Mouse (Mus musculus): ENCODE measurements around the gene Tusc2. TPM values are rescaled to one million over a fixed set of nuclear protein-coding genes. Genes with fewer than 3 reads are reported as not detected.

The Tusc2 gene
- polyA plus RNA-seq, 1 experiment: 32.5 TPM

DNA sequence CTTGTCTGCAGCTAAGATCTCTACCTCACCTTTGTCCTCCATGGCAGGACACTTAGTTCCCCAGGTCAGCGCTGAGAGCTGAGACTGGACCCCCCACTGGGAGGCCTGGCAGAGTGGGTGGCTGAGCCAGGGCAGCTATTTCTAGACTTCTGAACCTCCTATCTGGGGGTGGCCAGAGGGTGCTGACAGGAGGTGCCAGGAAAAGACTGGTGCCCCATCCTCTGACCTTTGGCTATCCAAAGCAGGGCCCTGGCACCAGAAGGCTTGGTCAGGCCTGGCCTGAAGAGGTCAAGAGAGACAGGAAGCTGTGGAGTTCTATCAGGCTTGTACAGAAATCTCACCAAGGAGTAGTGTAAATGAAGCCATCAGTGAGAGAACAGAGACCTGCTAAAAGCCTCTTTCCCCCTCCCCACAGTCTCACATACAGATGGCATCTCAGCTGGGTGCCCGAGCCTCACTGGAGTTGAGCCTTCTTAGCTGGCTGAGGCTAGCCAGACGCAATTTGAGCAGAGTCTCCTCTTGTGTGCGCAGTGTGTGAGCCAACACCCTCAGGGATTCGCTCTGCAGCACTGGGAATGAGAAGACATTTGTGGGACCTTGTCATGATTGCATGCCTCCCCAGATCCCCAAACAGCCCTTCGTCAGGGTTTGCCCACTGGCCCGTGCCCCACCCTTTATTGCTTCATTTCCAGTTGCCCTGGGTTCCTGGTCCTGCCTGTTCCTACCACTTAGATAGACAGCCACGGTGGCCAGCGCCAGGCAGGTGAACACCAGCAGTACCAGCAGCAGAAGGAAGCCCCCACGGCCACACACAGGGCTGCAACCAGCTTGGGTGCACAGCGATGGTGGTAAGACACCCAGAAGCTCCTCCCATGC is 30.3 kb downstream of the Tusc2 start:
- Histone ChIP-seq H3K27ac (ENCODE audit: insufficient read depth, low read length) (peak overlapping the region; percentile 9; the same call in 1 of the 2 replicates), H3K4me3 (ENCODE audit: extremely low read depth, insufficient read depth, insufficient read length) (no peak overlapping the region), H3K4me1 (ENCODE audit: control insufficient read depth, insufficient read depth, insufficient read length) (no peaks in the 10 kb centered on the region; the same call in 1 of the 2 replicates), H3K36me3 (ENCODE audit: control insufficient read depth, insufficient read depth, low read length) (peaks cover 27% of the 10 kb centered on the region), H3K27me3 (ENCODE audit: control insufficient read depth, insufficient read depth, low read length) (no peaks in the 10 kb centered on the region)
- no peak for DNase-seq (ENCODE audit: low read depth in 1 of 2, low spot score in 2 of 2)
- TF ChIP-seq CTCF (IDR thresholded peaks at IDR 0.05; ENCODE audit: extremely low read depth, insufficient read depth, insufficient read length, insufficient replicate concordance): no peak
- WGBS: 88% methylated on average over 11 of the region's 11 CpGs

DNA sequence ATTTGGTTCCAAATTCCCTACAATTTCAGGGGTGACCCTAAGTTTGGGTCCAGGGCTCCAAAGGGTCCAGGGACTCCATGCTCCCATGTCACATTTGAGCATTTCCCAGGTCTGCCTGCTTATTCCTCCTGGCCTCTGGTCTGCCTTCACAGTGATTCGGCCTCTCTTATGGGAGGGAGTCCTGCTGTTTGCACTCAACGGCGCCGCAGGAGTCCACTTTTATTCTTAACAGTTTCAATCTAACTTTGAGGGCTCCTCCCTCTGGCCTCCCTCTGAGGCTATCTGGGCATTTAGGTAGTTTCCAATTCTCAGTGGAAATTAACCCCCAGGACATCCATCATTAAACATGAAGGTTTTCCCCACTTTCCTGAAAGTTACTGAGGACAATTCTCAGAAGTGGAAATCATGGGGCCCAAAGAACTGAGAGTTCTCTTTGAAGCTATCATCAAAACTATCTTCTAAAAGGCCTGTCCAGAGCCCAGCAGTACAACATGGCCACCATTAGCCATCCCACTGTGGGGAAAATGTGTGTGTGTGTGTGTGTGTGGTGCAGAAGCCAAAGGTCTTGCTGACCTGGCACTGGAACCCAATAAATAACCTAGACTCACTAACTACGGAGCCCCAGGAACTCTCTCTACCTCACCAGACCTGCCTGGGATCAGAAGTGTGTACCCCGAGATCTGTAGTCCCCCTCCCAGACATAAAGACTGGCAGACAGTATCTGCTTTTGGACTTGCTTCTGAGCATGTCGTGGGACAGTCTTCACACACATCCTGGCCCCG is 31.4 kb downstream of the Tusc2 start:
- 91% methylated on average over 8 of the region's 8 CpGs for WGBS
- Histone ChIP-seq H3K27me3 (ENCODE audit: control insufficient read depth, insufficient read depth, low read length) (no peaks in the 10 kb centered on the region), H3K4me1 (ENCODE audit: control insufficient read depth, insufficient read depth, insufficient read length) (no peaks in the 10 kb centered on the region), H3K27ac (ENCODE audit: insufficient read depth, low read length) (no peak overlapping the region), H3K4me3 (ENCODE audit: extremely low read depth, insufficient read depth, insufficient read length) (no peak overlapping the region), H3K36me3 (ENCODE audit: control insufficient read depth, insufficient read depth, low read length) (peaks cover 27% of the 10 kb centered on the region)
- TF ChIP-seq CTCF (IDR thresholded peaks at IDR 0.05; ENCODE audit: extremely low read depth, insufficient read depth, insufficient read length, insufficient replicate concordance): no peak
- no peak for DNase-seq (ENCODE audit: low read depth in 1 of 2, low spot score in 2 of 2)

DNA sequence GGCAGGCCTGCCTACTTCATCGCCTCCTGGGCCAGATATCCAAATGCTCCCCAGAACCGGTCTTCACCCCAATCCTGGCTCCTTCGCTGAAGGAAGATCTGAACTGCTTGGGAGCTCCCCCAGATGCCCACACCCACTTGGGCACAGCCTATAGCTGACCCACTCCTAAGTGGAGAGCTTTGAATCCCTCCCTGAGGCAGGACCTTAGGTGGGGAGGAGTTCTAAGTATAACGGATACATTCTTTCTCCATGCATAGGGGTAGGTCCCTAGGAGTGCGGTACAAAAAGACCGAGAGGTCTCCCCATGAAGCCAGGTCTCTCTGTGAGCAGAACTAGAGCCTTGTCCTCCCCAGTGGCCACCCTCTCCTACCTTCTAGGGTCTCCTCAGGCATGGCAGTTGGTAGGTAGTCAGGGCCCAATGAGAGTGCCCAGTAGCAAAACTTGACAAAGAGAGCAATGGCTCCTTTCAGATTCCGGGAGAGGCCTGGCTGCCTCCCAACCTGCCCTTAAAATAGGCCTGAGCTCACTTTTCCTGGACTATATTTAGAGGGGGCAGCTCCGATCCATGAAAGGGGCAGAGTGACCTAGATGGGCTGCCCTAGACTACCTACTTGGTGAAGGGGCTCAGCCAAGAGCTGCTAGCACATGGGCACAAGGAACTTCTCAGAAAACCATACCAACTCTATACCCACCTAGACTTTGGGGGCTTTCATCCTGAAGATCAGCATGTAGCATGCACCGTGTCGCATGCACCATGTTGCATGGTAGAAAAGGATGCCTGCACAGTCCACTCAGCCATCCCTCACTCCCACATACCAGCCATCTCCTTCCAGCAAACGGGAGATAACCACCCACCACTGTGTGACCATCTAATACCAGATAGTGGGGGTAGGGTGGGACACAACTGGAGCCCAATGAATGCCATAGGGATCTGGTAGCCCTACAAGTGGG is 33.8 kb downstream of the Tusc2 start:
- no peak overlapping the region for H3K27ac ChIP-seq (ENCODE audit: insufficient read depth, low read length)
- no peak for DNase-seq (ENCODE audit: low read depth in 1 of 2, low spot score in 2 of 2)

DNA sequence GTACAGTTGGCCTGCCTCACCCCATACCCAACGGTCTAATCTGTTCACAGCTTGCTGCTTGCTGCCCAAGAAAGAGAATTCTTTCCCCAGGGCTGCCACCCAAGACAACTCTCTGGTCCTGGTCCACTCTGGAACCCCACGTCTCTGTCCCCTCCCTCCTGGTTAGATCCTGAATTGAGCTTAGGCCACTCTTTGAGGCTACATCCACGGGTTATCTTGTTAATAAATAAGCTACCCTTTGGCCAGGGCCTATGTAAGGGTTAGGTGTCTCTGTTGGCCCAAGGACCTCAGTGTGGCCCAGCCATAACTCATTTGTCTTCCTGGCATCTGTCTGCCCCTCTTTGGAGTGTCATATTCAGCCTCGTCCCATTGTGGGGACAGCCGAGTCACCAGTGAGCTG is 35.3 kb downstream of the Tusc2 start:
- H3K27me3 ChIP-seq (ENCODE audit: control insufficient read depth, insufficient read depth, low read length): no peaks in the 10 kb centered on the region
- no peak overlapping the region for H3K27ac ChIP-seq (ENCODE audit: insufficient read depth, low read length)
- no peak overlapping the region for H3K4me3 ChIP-seq (ENCODE audit: extremely low read depth, insufficient read depth, insufficient read length)
- DNase-seq (ENCODE audit: low read depth in 1 of 2, low spot score in 2 of 2): no peak
- H3K36me3 ChIP-seq (ENCODE audit: control insufficient read depth, insufficient read depth, low read length): no peaks in the 10 kb centered on the region; the same call in 1 of the 2 replicates
- peaks cover 20% of the 10 kb centered on the region; the same call in 1 of the 2 replicates for H3K4me1 ChIP-seq (ENCODE audit: control insufficient read depth, insufficient read depth, insufficient read length)
- 82% methylated on average over 5 of the region's 5 CpGs for WGBS
- no peak for TF ChIP-seq POLR2A (IDR thresholded peaks at IDR 0.05; ENCODE audit: low read depth, low read length)
- no peak for TF ChIP-seq CTCF (IDR thresholded peaks at IDR 0.05; ENCODE audit: extremely low read depth, insufficient read depth, insufficient read length, insufficient replicate concordance)

More for the DNA sequence above, 33.8 kb downstream of the Tusc2 start:
- no peak for TF ChIP-seq CTCF (IDR thresholded peaks at IDR 0.05; ENCODE audit: extremely low read depth, insufficient read depth, insufficient read length, insufficient replicate concordance)
- no peak for TF ChIP-seq POLR2A (IDR thresholded peaks at IDR 0.05; ENCODE audit: low read depth, low read length)
- peaks cover 7% of the 10 kb centered on the region; the same call in 1 of the 2 replicates for H3K4me1 ChIP-seq (ENCODE audit: control insufficient read depth, insufficient read depth, insufficient read length)
- no peaks in the 10 kb centered on the region for H3K27me3 ChIP-seq (ENCODE audit: control insufficient read depth, insufficient read depth, low read length)
- no peak overlapping the region for H3K4me3 ChIP-seq (ENCODE audit: extremely low read depth, insufficient read depth, insufficient read length)
- peaks cover 8% of the 10 kb centered on the region for H3K36me3 ChIP-seq (ENCODE audit: control insufficient read depth, insufficient read depth, low read length)
- WGBS: 90% methylated on average over 11 of the region's 11 CpGs

DNA sequence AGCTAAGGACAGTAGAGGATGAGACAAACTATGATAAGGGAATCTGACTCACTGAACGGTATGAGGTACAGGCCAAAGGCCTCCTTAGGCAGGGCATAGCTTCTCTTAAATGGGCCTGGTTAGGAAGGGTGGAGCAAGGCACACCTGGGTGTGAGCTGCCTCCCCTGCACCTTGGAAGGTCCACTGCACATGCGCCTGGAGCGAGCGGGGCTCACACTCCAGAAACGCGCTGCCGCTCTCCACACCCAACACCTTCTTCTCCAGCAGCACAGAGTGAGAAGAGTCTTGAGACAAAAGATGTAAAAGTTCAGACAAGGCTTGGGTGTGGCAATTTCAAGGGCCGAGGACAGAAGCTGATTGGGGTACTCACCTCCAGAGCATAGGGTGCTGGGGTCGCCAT is 36.4 kb downstream of the Tusc2 start:
- no peak for TF ChIP-seq POLR2A (IDR thresholded peaks at IDR 0.05; ENCODE audit: low read depth, low read length)
- no peak for TF ChIP-seq CTCF (IDR thresholded peaks at IDR 0.05; ENCODE audit: extremely low read depth, insufficient read depth, insufficient read length, insufficient replicate concordance)
- 88% methylated on average over 9 of the region's 9 CpGs for WGBS
- peaks cover 24% of the 10 kb centered on the region; the same call in 1 of the 2 replicates for H3K4me1 ChIP-seq (ENCODE audit: control insufficient read depth, insufficient read depth, insufficient read length)
- no peak overlapping the region for H3K4me3 ChIP-seq (ENCODE audit: extremely low read depth, insufficient read depth, insufficient read length)
- H3K36me3 ChIP-seq (ENCODE audit: control insufficient read depth, insufficient read depth, low read length): no peaks in the 10 kb centered on the region
- H3K27me3 ChIP-seq (ENCODE audit: control insufficient read depth, insufficient read depth, low read length): no peaks in the 10 kb centered on the region
- DNase-seq (ENCODE audit: low read depth in 1 of 2, low spot score in 2 of 2): no peak
- no peak overlapping the region for H3K27ac ChIP-seq (ENCODE audit: insufficient read depth, low read length)

DNA sequence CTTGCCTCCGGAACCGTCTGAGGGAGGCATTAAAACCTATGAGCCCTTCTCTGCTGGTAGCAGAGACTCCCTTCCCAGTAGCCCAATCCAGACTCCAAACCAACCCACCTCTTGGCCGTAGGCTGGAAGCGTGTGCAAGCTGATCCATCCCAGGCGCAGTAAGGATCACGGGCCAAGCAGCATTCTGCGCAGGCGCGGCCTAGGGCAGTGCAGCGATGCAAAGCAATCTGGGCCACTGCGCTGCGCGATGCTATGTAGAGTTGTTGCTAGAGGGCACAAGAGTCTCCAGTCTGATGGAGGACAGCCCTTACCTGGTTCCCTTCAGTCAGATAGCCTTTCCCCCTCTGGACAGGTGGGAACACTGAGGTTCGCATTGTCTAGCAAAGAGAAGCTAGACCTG is 36.8 kb downstream of the Tusc2 start:
- Histone ChIP-seq H3K27me3 (ENCODE audit: control insufficient read depth, insufficient read depth, low read length) (no peaks in the 10 kb centered on the region), H3K4me1 (ENCODE audit: control insufficient read depth, insufficient read depth, insufficient read length) (peaks cover 24% of the 10 kb centered on the region), H3K36me3 (ENCODE audit: control insufficient read depth, insufficient read depth, low read length) (no peaks in the 10 kb centered on the region), H3K27ac (ENCODE audit: insufficient read depth, low read length) (no peak overlapping the region), H3K4me3 (ENCODE audit: extremely low read depth, insufficient read depth, insufficient read length) (no peak overlapping the region)
- TF ChIP-seq POLR2A (IDR thresholded peaks at IDR 0.05; ENCODE audit: low read depth, low read length) (no peak), CTCF (IDR thresholded peaks at IDR 0.05; ENCODE audit: extremely low read depth, insufficient read depth, insufficient read length, insufficient replicate concordance) (no peak)
- WGBS: 89% methylated on average over 14 of the region's 14 CpGs
- no peak for DNase-seq (ENCODE audit: low read depth in 1 of 2, low spot score in 2 of 2)

All from spleen, adult 2 months (tissue).